Mouse (Mus musculus) mouse trophoblast stem cell (cell line): ENCODE results near the gene Sh3pxd2a.

Experiments used
- in situ Hi-C, 2 experiments: fragments of 300-500 bp; cut with MseI, MboI; formaldehyde crosslinking; loops; 2 replicates in 1 of 2; 3 replicates in 1 of 2; pipeline ENCODE4 v1.15.1; 2025

Sh3pxd2a gene

DNA sequence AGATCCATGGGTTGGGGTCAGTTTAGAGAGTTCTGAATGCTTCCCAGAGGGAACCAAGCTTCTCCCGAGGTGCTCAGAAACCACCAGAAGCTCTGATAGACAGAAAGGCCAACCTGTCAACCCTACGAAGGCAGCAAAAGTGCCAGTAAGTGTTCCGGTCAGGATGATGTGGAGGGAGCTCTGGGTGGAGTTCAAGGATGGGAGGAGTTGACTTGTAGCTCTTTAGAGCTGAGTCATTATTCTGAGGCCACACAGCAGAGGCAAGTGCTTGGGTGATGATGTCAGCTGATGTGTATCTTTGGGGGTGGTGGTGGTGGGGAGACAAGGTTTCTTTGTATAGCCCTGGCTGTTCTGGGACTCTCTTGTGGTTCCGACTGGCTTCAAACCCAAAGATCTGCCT lies 244.6 kb downstream of the Sh3pxd2a start:
- in situ Hi-C loops = no loop called here

DNA sequence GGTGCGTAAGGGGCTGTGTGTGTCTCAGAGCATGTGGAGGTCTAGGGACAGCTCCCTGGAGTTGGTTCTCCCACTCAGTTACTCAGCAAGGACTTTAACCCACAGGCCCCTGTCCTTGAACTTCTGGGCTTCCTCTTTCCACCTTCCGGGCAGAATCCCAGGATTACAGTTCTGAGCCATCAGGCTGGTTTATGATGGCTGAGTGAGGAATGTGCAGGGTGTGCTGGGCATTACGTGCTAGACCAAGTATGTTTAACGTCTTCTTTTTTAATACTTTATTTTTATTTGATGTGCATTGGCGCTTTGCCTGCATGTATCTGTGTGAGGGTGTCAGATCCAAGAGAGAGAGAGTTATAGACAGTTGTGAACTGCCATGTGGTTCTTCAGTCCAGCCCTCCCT lies 247.4 kb downstream of the Sh3pxd2a start:
- in situ Hi-C loops = no loop called here

DNA sequence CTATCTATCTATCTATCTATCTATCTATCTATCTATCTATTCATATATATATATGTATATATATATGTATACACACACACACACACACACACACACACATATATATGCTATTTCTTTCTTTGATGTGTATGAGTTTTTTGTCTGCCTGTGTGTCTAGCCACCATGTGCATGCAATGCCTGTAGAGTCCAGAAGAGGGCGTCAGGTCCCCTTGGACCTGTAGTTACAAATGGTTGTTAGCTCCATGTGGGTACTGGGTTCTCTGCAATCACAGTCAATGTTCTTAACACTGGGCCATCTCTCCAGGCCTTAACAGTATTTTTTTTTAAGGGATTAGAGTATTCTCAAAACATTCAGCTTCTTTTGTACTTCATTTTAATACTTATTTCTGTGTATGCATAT lies 250.7 kb downstream of the Sh3pxd2a start:
- in situ Hi-C loops = no loop called here

DNA sequence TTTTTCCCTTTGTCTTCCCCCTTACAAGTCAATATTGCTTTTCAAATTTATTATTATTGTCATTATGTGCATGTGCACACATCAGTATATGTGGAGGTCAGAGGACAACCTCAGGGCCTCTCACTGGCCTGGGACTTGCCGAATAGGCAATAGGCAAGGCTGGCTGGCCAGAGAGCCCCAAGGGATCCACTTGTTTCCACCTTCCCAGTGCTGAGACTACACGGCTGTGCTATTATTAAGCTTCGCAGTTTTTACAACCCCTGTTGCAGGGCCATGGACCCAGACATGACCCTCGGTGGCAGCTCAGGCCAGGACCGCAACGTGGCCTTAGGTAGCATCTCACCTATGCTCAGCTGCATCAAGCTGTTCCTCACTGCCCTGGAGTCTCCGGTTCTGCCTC lies 251.8 kb downstream of the Sh3pxd2a start:
- in situ Hi-C loops = no loop called here

DNA sequence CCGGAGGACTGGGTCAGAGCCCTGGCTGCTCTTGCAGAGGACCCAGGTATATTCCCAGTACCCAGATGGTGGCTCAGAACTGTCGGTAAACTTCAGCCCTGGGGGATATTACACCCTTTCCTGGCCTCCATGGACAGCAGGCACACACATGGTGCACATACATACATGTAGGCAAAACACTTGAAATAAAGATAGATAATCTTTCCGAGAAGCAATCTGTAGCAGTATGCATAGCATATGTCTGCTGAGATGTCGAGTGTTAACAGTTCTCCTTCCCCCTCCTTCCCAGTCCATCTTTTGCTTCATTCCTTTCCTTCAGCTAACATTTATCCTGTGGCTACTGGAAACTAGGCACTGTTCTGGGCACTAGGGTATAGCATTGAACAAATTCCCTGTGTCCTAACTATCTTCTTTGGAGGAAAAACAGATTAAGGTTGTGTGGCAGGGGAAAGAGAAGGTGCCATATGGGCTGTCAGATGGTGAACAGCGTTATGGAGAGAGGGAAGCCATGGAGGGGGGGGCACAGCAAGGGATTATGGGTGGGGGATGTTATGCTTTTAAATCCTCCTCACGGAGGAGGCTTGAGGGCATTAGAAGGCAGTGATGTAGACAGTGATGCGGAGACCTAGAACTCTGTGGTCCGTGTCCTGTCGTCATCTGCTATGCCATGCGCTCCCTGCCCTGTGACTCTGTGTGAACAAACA lies 252.4 kb downstream of the Sh3pxd2a start:
- in situ Hi-C loops = no loop called here

DNA sequence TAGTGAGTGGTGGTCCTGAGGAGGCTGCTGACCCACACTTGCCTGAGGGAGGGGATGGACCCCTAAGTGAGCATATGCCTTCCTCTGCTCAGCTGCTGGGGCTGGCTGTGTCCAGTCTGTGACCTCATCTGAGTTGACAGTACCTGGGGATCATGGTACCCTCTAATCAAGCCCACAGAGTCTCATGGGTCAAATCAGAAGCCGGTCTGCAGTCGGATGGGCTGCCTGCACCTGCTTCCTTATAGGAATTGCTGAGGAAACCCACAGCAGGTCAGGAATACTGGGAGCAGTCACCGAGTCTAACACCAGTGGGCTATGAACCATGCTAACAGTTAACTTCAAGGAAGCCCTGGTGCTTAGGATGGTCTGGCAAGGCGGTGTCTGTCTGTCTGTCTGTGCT lies 253.8 kb downstream of the Sh3pxd2a start:
- in situ Hi-C loops = no loop called here
